Mouse (Mus musculus): ENCODE data around the gene Phykpl.

GRCm38 (mm10) chr11:51605602-51606446 lies 21.3 kb downstream of the Phykpl start:
- no peak for TF ChIP-seq CTCF (conservative IDR thresholded peaks at IDR 0.05; ENCODE audit: low read length)
- no peak for TF ChIP-seq POU5F1 (IDR thresholded peaks at IDR 0.05; ENCODE audit: borderline replicate concordance, low read length)
- TF ChIP-seq NANOG (IDR thresholded peaks at IDR 0.05; ENCODE audit: borderline replicate concordance, low read length), result no peak
